Mouse (Mus musculus) testis, adult 2 months (tissue): ENCODE measurements around the gene D630045J12Rik.

Experiments used
- CTCF ChIP-seq: fragments of 200-500 bp; IDR thresholded peaks from 2 replicates; pipeline ENCODE4 v1.5.1; 2012; ENCODE audit warnings: low read depth, mild to moderate bottlenecking, inconsistent platforms, low read length, moderate library complexity; ENCODE audit not compliant: control insufficient read depth, insufficient read depth, insufficient replicate concordance
- POLR2A ChIP-seq: fragments of 200-500 bp; IDR thresholded peaks from 2 replicates; pipeline ENCODE4 v1.6.1; 2012; ENCODE audit warnings: low read depth, mild to moderate bottlenecking, inconsistent platforms, low read length, moderate library complexity; ENCODE audit not compliant: control insufficient read depth

DNA sequence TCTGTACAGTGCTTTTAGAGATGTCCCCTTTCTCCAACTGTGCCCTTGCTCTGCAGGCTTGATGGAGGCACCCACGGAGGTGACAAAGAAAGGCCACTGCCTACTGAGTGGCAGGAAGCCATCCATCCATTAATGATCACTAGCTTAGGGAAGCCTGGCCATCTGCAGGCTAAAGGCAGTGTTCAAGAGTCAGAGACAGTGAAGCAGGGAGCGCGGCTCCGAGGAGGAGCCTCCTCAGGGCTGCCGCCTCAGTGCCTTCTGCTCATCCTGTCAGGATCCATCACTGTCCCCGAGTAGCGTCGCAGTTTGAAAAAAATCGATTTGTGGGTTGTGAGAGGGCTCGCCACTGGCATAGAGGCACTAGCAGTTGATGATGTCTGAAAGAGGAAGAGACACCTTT lies 105.2 kb downstream of the D630045J12Rik start:
- TF ChIP-seq CTCF: no peak
- TF ChIP-seq POLR2A: no peak
